Comparison of ENCODE assay signal across 8 mouse cellular contexts in genomic region chr2:153483118-153483983, GRCm38 (mm10). TPM values are rescaled to one million over a fixed set of nuclear protein-coding genes. Genes with fewer than 3 reads are reported as not detected.
DNase-seq lines count a peak whose midpoint lies in the region; ATAC-seq and TF ChIP-seq lines count a peak whose summit lies in the region.

No protein-coding gene starts in this region.

- peak; percentile 26 for TF ChIP-seq CTCF in liver, postnatal 0 days (IDR thresholded peaks at IDR 0.05; ENCODE audit: low read depth)

- peak overlapping the region; percentile 55 for H3K9ac ChIP-seq in heart, embryonic 14.5 days (ENCODE audit: low read length)
- peak overlapping the region; percentile 23 for H3K9ac ChIP-seq in liver, postnatal 0 days (replicated peaks)

- H3K4me1 ChIP-seq in heart, embryonic 14.5 days (ENCODE audit: control insufficient read depth in 2 of 2, insufficient read depth in 2 of 2, low read length in 2 of 2), result peaks cover 20 to 44% of the 10 kb centered on the region in 2 experiments
- peaks cover 20% of the 10 kb centered on the region for H3K4me1 ChIP-seq in liver, postnatal 0 days (ENCODE audit: insufficient read depth)

- ATAC-seq in common myeloid progenitor, adult 5-6 weeks (replicated peaks; ENCODE audit: low read depth, poor library complexity, severe bottlenecking), result peak; percentile 78
- no peak for ATAC-seq in heart, embryonic 14.5 days (ENCODE audit: insufficient number of reproducible peaks, insufficient read depth, low FRiP score, low read depth)
- peak; percentile 84 for ATAC-seq in liver, postnatal 0 days
- ATAC-seq in activated CD4-positive, CD25-positive, alpha-beta regulatory T cell, adult 4 months, result no peak

- peak overlapping the region in 1 of 2 experiments; percentile 5; a peak in 2 of 4 replicates for H3K4me3 ChIP-seq in heart, embryonic 14.5 days (ENCODE audit: control insufficient read depth in 1 of 2, insufficient read depth in 1 of 2, low read depth in 1 of 2, low read length in 2 of 2)
- H3K4me3 ChIP-seq in liver, postnatal 0 days (ENCODE audit: low read depth, low read length), result no peak overlapping the region

- H3K27me3 ChIP-seq in heart, embryonic 14.5 days (ENCODE audit: control insufficient read depth, insufficient read depth, low read length), result no peaks in the 10 kb centered on the region
- H3K27me3 ChIP-seq in liver, postnatal 0 days (ENCODE audit: insufficient read depth, low read length), result no peaks in the 10 kb centered on the region

- H3K36me3 ChIP-seq in heart, embryonic 14.5 days (ENCODE audit: control insufficient read depth, insufficient read depth, low read length), result no peaks in the 10 kb centered on the region
- no peaks in the 10 kb centered on the region for H3K36me3 ChIP-seq in liver, postnatal 0 days (replicated peaks; ENCODE audit: insufficient read depth, low read length)

- WGBS in heart, embryonic 14.5 days, result 13% methylated on average over 20 of the region's 20 CpGs
- 12% methylated on average over 20 of the region's 20 CpGs for WGBS in liver, postnatal 0 days (ENCODE audit: insufficient replicate concordance)

- TF ChIP-seq EP300 in liver, postnatal 0 days (IDR thresholded peaks at IDR 0.05; ENCODE audit: low read depth), result no peak

- peak overlapping the region; percentile 48 for H3K4me2 ChIP-seq in heart, embryonic 14.5 days (ENCODE audit: low read length)
- peak overlapping the region; percentile 43 for H3K4me2 ChIP-seq in liver, postnatal 0 days (ENCODE audit: low read depth, low read length)

- H3K9me3 ChIP-seq in heart, embryonic 14.5 days (ENCODE audit: control insufficient read depth, low read length), result no peaks in the 10 kb centered on the region
- no peaks in the 10 kb centered on the region for H3K9me3 ChIP-seq in liver, postnatal 0 days (ENCODE audit: low read length)

- DNase-seq in A20 (ENCODE audit: low read depth, low spot score) (peak; percentile 48), MN1 (ENCODE audit: low spot score) (peak; percentile 53)
- DNase-seq in kidney, postnatal 10 days, result peak; percentile 85
- peak; percentile 82 for DNase-seq in liver, postnatal 0 days
- DNase-seq in retina, embryonic 14.5 days (ENCODE audit: low spot score), result peak; percentile 75

- peak overlapping the region in 1 of 2 experiments; percentile 29; a peak in 1 of 4 replicates for H3K27ac ChIP-seq in heart, embryonic 14.5 days (replicated peaks in 1 of 2; ENCODE audit: control insufficient read depth in 1 of 2, insufficient read depth in 1 of 2, low read depth in 2 of 2, low read length in 2 of 2)
- H3K27ac ChIP-seq in liver, postnatal 0 days (ENCODE audit: low read depth), result peak overlapping the region; percentile 52; the same call in 1 of the 2 replicates

RNA-seq across cellular contexts. Expression of gene 4930404H24Rik, which starts 9.2 kb away (rescaled TPM):
- not detected in 2 replicates for total RNA-seq in common myeloid progenitor, adult 5-6 weeks (2017)
- polyA plus RNA-seq in heart, embryonic 14.5 days (2014; fragmentation: Nextera tagmentation; extraction: Ambion mirVana), result not detected in 2 replicates
- not detected in 2 replicates for polyA plus RNA-seq in liver, postnatal 0 days (2015; fragmentation: Nextera tagmentation; extraction: Ambion mirVana)
- not detected for polyA plus RNA-seq in activated CD4-positive, CD25-positive, alpha-beta regulatory T cell, adult 4 months (2017; shearing (Covaris generic))

RNA-seq across cellular contexts. Expression of gene Nol4l, which starts 46.4 kb away (rescaled TPM):
- total RNA-seq in common myeloid progenitor, adult 5-6 weeks (2017), result 7.3 and 7.4 TPM in 2 replicates
- polyA plus RNA-seq in heart, embryonic 14.5 days (2014; fragmentation: Nextera tagmentation; extraction: Ambion mirVana), result 10.0 and 12.6 TPM in 2 replicates
- 1.7 and 1.9 TPM in 2 replicates for polyA plus RNA-seq in liver, postnatal 0 days (2015; fragmentation: Nextera tagmentation; extraction: Ambion mirVana)
- 1 to 10 TPM; 2.7 to 3.5 TPM for polyA plus RNA-seq in activated CD4-positive, CD25-positive, alpha-beta regulatory T cell, adult 4 months (2017; shearing (Covaris generic))

Comparison
In these comparisons a context has a peak if more than half of its experiments do, and no peak if none do; other contexts are left out.
1. ATAC-seq: peak in common myeloid progenitor, adult 5-6 weeks (single experiment) and liver, postnatal 0 days (single experiment); none in heart, embryonic 14.5 days (single experiment) and activated CD4-positive, CD25-positive, alpha-beta regulatory T cell, adult 4 months (single experiment).
2. Peak in every context shown above with its lines, with median percentiles within 50 percentile points of each other: DNase-seq.